Mouse (Mus musculus): ENCODE measurements around the gene Usp42.

The Usp42 gene

GRCm38 (mm10) chr5:143690392-143690791 is 41.7 kb downstream of the Usp42 start:
- no peak for DNase-seq (ENCODE audit: low read depth)

GRCm38 (mm10) chr5:143687589-143687988 is 44.5 kb downstream of the Usp42 start:
- DNase-seq (ENCODE audit: low read depth) = no peak

- no peak for DNase-seq (ENCODE audit: low read depth)
Observed at GRCm38 (mm10) chr5:143686456-143686855, 45.6 kb downstream of the Usp42 start.

GRCm38 (mm10) chr5:143684911-143685390 is 47.1 kb downstream of the Usp42 start:
- no peak for DNase-seq (ENCODE audit: low read depth)

- DNase-seq (ENCODE audit: low read depth) = no peak
Observed at GRCm38 (mm10) chr5:143683696-143684095, 48.4 kb downstream of the Usp42 start.

GRCm38 (mm10) chr5:143679654-143680053 is 52.4 kb downstream of the Usp42 start:
- DNase-seq (ENCODE audit: low read depth) = no peak

GRCm38 (mm10) chr5:143678634-143679271 is 53.3 kb downstream of the Usp42 start:
- DNase-seq (ENCODE audit: low read depth) = no peak

GRCm38 (mm10) chr5:143677363-143677762 is 54.7 kb downstream of the Usp42 start:
- DNase-seq (ENCODE audit: low read depth) = no peak

- no peak for DNase-seq (ENCODE audit: low read depth)
Observed at GRCm38 (mm10) chr5:143676218-143676985, 55.7 kb downstream of the Usp42 start.

- no peak for DNase-seq (ENCODE audit: low read depth)
Observed at GRCm38 (mm10) chr5:143674576-143674975, 57.5 kb downstream of the Usp42 start.

GRCm38 (mm10) chr5:143670740-143671415 is 61.2 kb downstream of the Usp42 start:
- DNase-seq (ENCODE audit: low read depth) = no peak

- DNase-seq (ENCODE audit: low read depth) = no peak
Observed at GRCm38 (mm10) chr5:143669839-143670238, 62.2 kb downstream of the Usp42 start.

GRCm38 (mm10) chr5:143669393-143669792 is 62.7 kb downstream of the Usp42 start:
- no peak for DNase-seq (ENCODE audit: low read depth)

GRCm38 (mm10) chr5:143668884-143669283 is 63.2 kb downstream of the Usp42 start:
- DNase-seq (ENCODE audit: low read depth) = no peak

- no peak for DNase-seq (ENCODE audit: low read depth)
Observed at GRCm38 (mm10) chr5:143666015-143666414, 66.1 kb downstream of the Usp42 start.

- no peak for DNase-seq (ENCODE audit: low read depth)
Observed at GRCm38 (mm10) chr5:143665561-143665960, 66.5 kb downstream of the Usp42 start.

GRCm38 (mm10) chr5:143663074-143663687 is 68.9 kb downstream of the Usp42 start:
- DNase-seq (ENCODE audit: low read depth) = no peak

Measured in c-Kit-positive CD71-positive TER-119-negative erythroid progenitor cells, embryonic 14.5 days (primary cell).